Mouse (Mus musculus) MEL (cell line): ENCODE data around the gene Usp54.

Experiments
- BHLHE40 ChIP-seq: IDR thresholded peaks from 2 replicates; pipeline ENCODE4 v1.6.1; 2012; ENCODE audit warnings: low read depth, mild to moderate bottlenecking, inconsistent platforms, low read length, improper control_type of control experiment, borderline replicate concordance
- CTCF ChIP-seq, 3 experiments: IDR thresholded peaks in 2 of 3; conservative IDR thresholded peaks in 1 of 3; 2 replicates each; pipeline ENCODE4 v1.5.1; 2011 to 2012; ENCODE audit warnings: low read length in 3 of 3, low read depth in 2 of 3, mild to moderate bottlenecking in 2 of 3, improper control_type of control experiment in 1 of 3, inconsistent platforms in 1 of 3, mixed read lengths in 1 of 3, moderate library complexity in 1 of 3; ENCODE audit not compliant: control insufficient read depth in 1 of 3, insufficient read depth in 1 of 3, poor library complexity in 1 of 3, severe bottlenecking in 1 of 3
- GABPA ChIP-seq: IDR thresholded peaks from 2 replicates; pipeline ENCODE4 v1.6.1; 2012; ENCODE audit warnings: low read depth, mild to moderate bottlenecking, inconsistent platforms, low read length, improper control_type of control experiment, moderate library complexity
- POLR2A ChIP-seq, 2 experiments: IDR thresholded peaks; 2 replicates each; pipeline ENCODE4 v1.6.1; 2011 to 2012; ENCODE audit warnings: low read length in 2 of 2, mild to moderate bottlenecking in 2 of 2, control low read depth in 1 of 2, improper control_type of control experiment in 1 of 2, low read depth in 1 of 2, moderate library complexity in 1 of 2; ENCODE audit not compliant: control insufficient read depth in 1 of 2, insufficient read depth in 1 of 2, poor library complexity in 1 of 2
- RCOR1 ChIP-seq: IDR thresholded peaks from 2 replicates; pipeline ENCODE4 v1.6.1; 2012; ENCODE audit warnings: low read depth, mild to moderate bottlenecking, inconsistent platforms, low read length, improper control_type of control experiment
- SIN3A ChIP-seq: IDR thresholded peaks from 2 replicates; pipeline ENCODE4 v1.6.1; 2012; ENCODE audit warnings: low read length, improper control_type of control experiment, inconsistent platforms
- TBP ChIP-seq: IDR thresholded peaks from 2 replicates; pipeline ENCODE4 v1.8.0; 2011; ENCODE audit warnings: low read depth, low read length, improper control_type of control experiment
- TCF12 ChIP-seq: IDR thresholded peaks from 2 replicates; pipeline ENCODE4 v1.6.1; 2014; ENCODE audit warnings: low read depth, mild to moderate bottlenecking, inconsistent platforms, low read length, improper control_type of control experiment, moderate library complexity
- USF1 ChIP-seq: IDR thresholded peaks from 2 replicates; pipeline ENCODE4 v1.6.1; 2014; ENCODE audit warnings: low read depth, mild to moderate bottlenecking, inconsistent platforms, low read length, improper control_type of control experiment, moderate library complexity

- TF ChIP-seq RCOR1 (no peak), POLR2A (IDR thresholded peaks at IDR 0.05; ENCODE audit: control insufficient read depth in 1 of 2, insufficient read depth in 1 of 2, low read depth in 1 of 2, low read length in 2 of 2, poor library complexity in 1 of 2) (no peak), CTCF (IDR thresholded peaks at IDR 0.05 in 2 of 3, conservative IDR thresholded peaks at IDR 0.05 in 1 of 3; ENCODE audit: control insufficient read depth in 1 of 3, insufficient read depth in 1 of 3, low read depth in 2 of 3, low read length in 3 of 3, poor library complexity in 1 of 3, severe bottlenecking in 1 of 3) (no peak), TCF12 (no peak), TBP (no peak), SIN3A (no peak), USF1 (no peak), BHLHE40 (no peak), GABPA (no peak)
Measured at GRCm38 (mm10) chr14:20502966-20503365, 137.9 kb downstream of the Usp54 start.
